In genomic region chrX:152320535-152320934, GRCm38 (mm10) we compare ENCODE assay signal across 17 mouse cellular contexts. TPM values are rescaled to one million over a fixed set of nuclear protein-coding genes. Genes with fewer than 3 reads are reported as not detected.
"Had no signal": no experiment of that assay in that cellular context is flagged by ENCODE, and none has a peak within 500 bp of the region (broad histone marks: within the 10 kb centered on the region; RNA-seq: fewer than 3 reads in every experiment).

No protein-coding gene starts in this region.

- H3K27me3 ChIP-seq: stomach, embryonic 15.5 days had no signal

- H3K9ac ChIP-seq: neural tube, embryonic 13.5 days; neural tube, embryonic 15.5 days; stomach, embryonic 15.5 days had no signal

- H3K36me3 ChIP-seq: neural tube, embryonic 13.5 days; neural tube, embryonic 15.5 days; stomach, embryonic 15.5 days had no signal

- H3K9me3 ChIP-seq: neural tube, embryonic 13.5 days; neural tube, embryonic 15.5 days; stomach, embryonic 15.5 days had no signal

- H3K4me1 ChIP-seq: neural tube, embryonic 13.5 days; neural tube, embryonic 15.5 days; stomach, embryonic 15.5 days had no signal

- DNase-seq: retina, postnatal 1 day; right cerebral cortex, adult 18-20 months; right cerebral cortex, postnatal 14 days; right cerebral cortex, postnatal 25 days; right cerebral cortex, postnatal 4 days; spleen, adult 18-20 months; thymus, adult 18-20 months; thymus, adult 2 months; thymus, postnatal 14 days; thymus, postnatal 25 days; thymus, postnatal 36 days; thymus, postnatal 4 days had no signal

- H3K4me2 ChIP-seq: neural tube, embryonic 13.5 days; neural tube, embryonic 15.5 days; stomach, embryonic 15.5 days had no signal

- H3K4me3 ChIP-seq: neural tube, embryonic 13.5 days; neural tube, embryonic 15.5 days; stomach, embryonic 15.5 days had no signal

- H3K27ac ChIP-seq: neural tube, embryonic 13.5 days; neural tube, embryonic 15.5 days; stomach, embryonic 15.5 days; stomach, postnatal 0 days had no signal

RNA-seq across cellular contexts. Expression of gene Gpr173, which starts 48.0 kb away (rescaled TPM):
- total RNA-seq: neutrophil, adult 5-6 weeks had no signal
